Mouse (Mus musculus) ES-E14 (cell line): ENCODE data around the gene Fam155a. TPM values are rescaled to one million over a fixed set of nuclear protein-coding genes. Genes with fewer than 3 reads are reported as not detected.

Experiments used
- DNase-seq: peaks from one replicate; pipeline ENCODE4 v3.0.0-alpha.2; 2013; ENCODE audit warnings: low read depth, low spot score
- H3K27ac ChIP-seq: 2 replicates; pipeline ENCODE4 v1.5.1; 2012; ENCODE audit warnings: low read depth, mild to moderate bottlenecking, low read length, moderate library complexity, mixed read lengths; ENCODE audit not compliant: poor library complexity, insufficient read depth, severe bottlenecking
- H3K36me3 ChIP-seq: 2 replicates; pipeline ENCODE4 v1.6.1; 2012; ENCODE audit warnings: mild to moderate bottlenecking, low read length, moderate library complexity, mixed read lengths; ENCODE audit not compliant: control insufficient read depth, poor library complexity, insufficient read depth, severe bottlenecking
- H3K4me1 ChIP-seq, 2 experiments: fragments of 150-350 bp in 1 of 2; sonication (generic) in 1 of 2; 2 replicates each; pipeline ENCODE4 v1.6.1; 2012; ENCODE audit warnings: low read length in 2 of 2, mild to moderate bottlenecking in 1 of 2, mixed read lengths in 1 of 2; ENCODE audit not compliant: control insufficient read depth in 2 of 2, insufficient read depth in 2 of 2, poor library complexity in 1 of 2
- H3K4me3 ChIP-seq, 2 experiments: fragments of 150-350 bp in 1 of 2; sonication (generic) in 1 of 2; 2 replicates each; pipeline ENCODE4 v1.5.1; 2012; ENCODE audit warnings: low read length in 2 of 2, low read depth in 1 of 2, mild to moderate bottlenecking in 1 of 2, mixed read lengths in 1 of 2; ENCODE audit not compliant: insufficient read depth in 1 of 2, poor library complexity in 1 of 2, severe bottlenecking in 1 of 2
- H3K9ac ChIP-seq: 2 replicates; pipeline ENCODE4 v1.6.1; 2012; ENCODE audit warnings: low read depth, mild to moderate bottlenecking, low read length, mixed read lengths; ENCODE audit not compliant: poor library complexity, insufficient read depth, severe bottlenecking
- H3K9me3 ChIP-seq: fragments of 150-350 bp; sonication (generic); 2 replicates; pipeline ENCODE4 v1.6.1; 2012; ENCODE audit warnings: low read depth, mild to moderate bottlenecking, low read length; ENCODE audit not compliant: control insufficient read depth, insufficient read depth
- CHD2 ChIP-seq: IDR thresholded peaks from 2 replicates; pipeline ENCODE4 v1.6.1; 2014; ENCODE audit warnings: mild to moderate bottlenecking, low read depth, low read length, inconsistent platforms
- HCFC1 ChIP-seq: IDR thresholded peaks from 2 replicates; pipeline ENCODE4 v1.6.1; 2012; ENCODE audit warnings: low read length, inconsistent platforms, borderline replicate concordance; ENCODE audit not compliant: insufficient read depth
- MAFK ChIP-seq: IDR thresholded peaks from 2 replicates; pipeline ENCODE4 v1.6.1; 2014; ENCODE audit warnings: mild to moderate bottlenecking, low read depth, low read length, inconsistent platforms; ENCODE audit not compliant: insufficient read depth
- ZC3H11A ChIP-seq: IDR thresholded peaks from 2 replicates; pipeline ENCODE4 v1.6.1; 2012; ENCODE audit warnings: low read depth, mild to moderate bottlenecking, inconsistent platforms, low read length, borderline replicate concordance
- ZNF384 ChIP-seq: IDR thresholded peaks from 2 replicates; pipeline ENCODE4 v1.6.1; 2012; ENCODE audit warnings: low read depth, low read length, inconsistent platforms
- in situ Hi-C, 2 experiments: fragments of 600-800 bp; cut with MboI; formaldehyde crosslinking; loops; one replicate each; pipeline ENCODE4 v1.15.1; 2025; ENCODE audit warnings: low sequenced_read_pairs in 2 of 2, inconsistent platforms in 1 of 2; ENCODE audit not compliant: unreplicated experiment in 2 of 2
- total RNA-seq: library from RNA; depleted of rRNA; stranded (reverse); fragments of 300-350 nt; gene quantifications from 2 replicates; pipeline ENCODE4 v1.2.3, GENCODE M21; 2012

Gene Fam155a
- total RNA-seq, 1 experiment: 0.04 TPM

DNA sequence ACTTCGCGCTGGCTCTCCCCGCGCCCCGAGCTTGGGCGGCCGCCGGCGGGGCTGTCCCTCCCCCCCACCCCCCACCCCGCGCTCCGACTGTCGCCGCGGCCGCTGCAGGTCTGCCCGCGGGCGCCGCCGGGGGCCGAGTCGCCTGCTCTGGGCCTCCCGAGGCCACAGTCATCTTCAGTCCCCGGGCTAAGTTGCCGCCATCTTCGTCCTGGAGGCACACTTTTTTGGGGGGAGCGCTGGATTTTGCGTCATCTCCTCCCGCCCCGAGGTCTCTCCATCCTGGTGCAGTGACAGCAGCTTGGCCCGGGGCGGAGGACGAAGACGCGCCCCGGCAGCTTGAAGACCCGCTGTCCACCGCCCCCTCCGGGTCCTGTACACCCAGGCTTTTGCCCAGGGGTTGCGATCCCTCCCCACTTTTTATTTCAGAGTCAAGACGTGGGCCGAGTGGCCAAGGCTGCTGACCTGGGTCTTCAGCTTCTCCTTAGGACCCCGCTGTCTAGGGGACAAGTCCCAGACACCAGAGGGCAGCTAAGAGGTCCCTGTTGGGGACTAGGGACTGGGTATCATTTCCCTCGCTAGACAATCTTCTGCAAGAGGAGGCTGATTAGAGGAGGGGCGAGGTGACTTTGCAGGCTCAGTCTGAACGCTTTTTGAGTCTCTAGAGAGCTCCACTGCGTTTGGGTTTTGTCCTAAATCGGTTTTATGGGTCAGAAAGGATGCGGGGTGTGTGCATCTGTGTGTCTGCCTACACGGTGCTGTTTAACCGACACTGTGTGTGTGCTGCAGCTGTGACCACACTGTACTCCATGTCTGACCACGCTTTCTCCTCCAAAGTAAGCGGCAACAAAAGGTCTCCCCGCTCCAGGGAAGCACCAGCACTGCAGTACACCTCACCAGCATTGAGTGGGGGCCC, 901 bp upstream of the Fam155a start:
- Histone ChIP-seq H3K27ac (no peak overlapping the region), H3K4me1 (no peaks in the 10 kb centered on the region; a peak in 1 of 4 replicates), H3K9me3 (no peaks in the 10 kb centered on the region), H3K4me3 (peak overlapping the region; percentile 50 to 70), H3K9ac (no peak overlapping the region), H3K36me3 (no peaks in the 10 kb centered on the region)
- no peak for DNase-seq
- in situ Hi-C loops: no loop called here
- TF ChIP-seq ZNF384: no peak
- no peak for TF ChIP-seq CHD2
- no peak for TF ChIP-seq ZC3H11A
- TF ChIP-seq MAFK: no peak
- no peak for TF ChIP-seq HCFC1

DNA sequence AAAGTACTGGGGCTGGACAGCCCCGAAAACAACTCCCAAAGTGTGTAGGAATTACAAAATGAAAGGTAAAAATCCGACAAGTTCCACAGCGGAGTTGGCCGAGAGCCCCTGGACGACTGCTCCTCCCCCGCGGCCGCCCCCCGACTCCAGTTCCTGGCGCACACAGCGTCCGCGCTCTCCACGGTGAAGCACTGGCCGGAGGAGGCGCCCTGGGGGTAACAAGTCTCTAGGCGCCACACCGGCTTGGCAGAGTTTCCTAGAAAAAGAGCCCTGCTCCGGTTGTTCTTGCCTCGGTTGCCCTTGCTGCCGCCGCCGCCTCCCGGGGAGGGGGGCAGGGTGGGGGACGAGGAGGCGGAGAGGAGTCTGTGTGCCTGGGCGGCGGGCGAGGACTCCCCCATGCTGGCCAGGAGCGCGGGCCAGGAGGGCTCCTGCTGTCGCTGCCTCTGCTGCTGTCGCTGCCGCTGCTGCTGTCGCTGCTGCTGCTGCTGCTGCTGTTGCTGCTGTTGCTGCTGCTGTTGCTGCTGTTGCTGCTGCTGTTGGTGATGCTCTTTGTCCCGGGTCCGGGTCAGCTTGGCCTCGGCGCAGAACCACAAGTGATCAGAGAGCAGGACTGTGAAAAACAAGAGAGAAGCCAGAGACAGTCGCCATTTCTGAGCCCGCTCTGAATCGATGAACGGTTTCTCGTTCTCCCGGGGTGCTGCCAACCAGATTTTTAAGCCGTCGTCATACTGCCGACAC, 531 bp downstream of the Fam155a start:
- H3K36me3 ChIP-seq: no peaks in the 10 kb centered on the region
- H3K9ac ChIP-seq: 0 out of 2 replicates have a peak overlapping the region, but pooled peaks have one; percentile 6
- H3K27ac ChIP-seq: no peak overlapping the region
- no peaks in the 10 kb centered on the region for H3K9me3 ChIP-seq
- H3K4me3 ChIP-seq: peak overlapping the region; percentile 45 to 59; a peak in 3 of 4 replicates
- DNase-seq: no peak
- in situ Hi-C loops: no loop called here
- TF ChIP-seq HCFC1: no peak
- no peak for TF ChIP-seq ZNF384
- TF ChIP-seq ZC3H11A: no peak
- TF ChIP-seq MAFK: no peak
- TF ChIP-seq CHD2: no peak
- H3K4me1 ChIP-seq: no peaks in the 10 kb centered on the region; a peak in 1 of 4 replicates

DNA sequence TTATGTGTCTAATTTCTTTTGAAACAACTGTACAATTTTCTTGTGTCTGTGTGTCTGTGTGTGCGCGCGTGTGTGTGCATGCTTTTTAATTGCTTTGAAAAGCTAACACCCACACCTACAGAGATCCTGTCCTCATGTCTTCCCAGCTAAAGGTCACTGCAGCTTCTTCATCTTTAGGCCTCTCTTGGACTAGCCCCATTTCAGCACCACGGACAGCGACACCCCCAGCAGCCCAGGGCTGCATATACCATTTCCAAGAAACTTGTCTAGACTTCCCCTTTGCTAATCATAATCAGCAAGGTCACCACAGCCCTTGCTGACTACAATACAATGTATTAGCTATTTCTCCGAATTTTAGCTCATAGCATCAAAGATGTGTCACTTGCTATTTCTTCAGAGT, 1.9 kb downstream of the Fam155a start:
- Histone ChIP-seq H3K27ac (no peak overlapping the region), H3K4me1 (no peaks in the 10 kb centered on the region; a peak in 1 of 4 replicates), H3K4me3 (no peak overlapping the region), H3K9me3 (no peaks in the 10 kb centered on the region), H3K36me3 (no peaks in the 10 kb centered on the region), H3K9ac (no peak overlapping the region)
- DNase-seq: peak; percentile 44
- TF ChIP-seq ZC3H11A: no peak
- no peak for TF ChIP-seq ZNF384
- no peak for TF ChIP-seq CHD2
- no peak for TF ChIP-seq HCFC1
- TF ChIP-seq MAFK: no peak
- in situ Hi-C loops: no loop called here

DNA sequence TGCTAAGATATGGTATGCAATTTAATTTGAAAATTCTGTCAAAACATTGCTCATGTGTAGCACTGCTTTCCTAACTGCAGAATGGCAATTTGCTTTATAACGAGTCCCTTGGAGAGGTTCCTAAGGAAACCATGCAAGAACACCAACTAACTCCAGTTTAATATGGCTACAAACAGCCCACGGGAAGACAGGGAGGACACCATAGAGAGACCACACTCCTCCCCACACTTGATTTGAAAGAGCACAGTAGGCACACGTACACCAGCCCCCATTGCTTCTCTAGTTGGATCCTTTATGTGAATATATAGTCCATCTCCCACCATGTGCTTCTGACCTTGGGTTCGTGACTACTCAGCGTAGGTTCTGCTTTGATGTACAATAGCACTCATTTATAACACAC, 35.8 kb downstream of the Fam155a start:
- no peak overlapping the region for H3K4me3 ChIP-seq
- TF ChIP-seq ZC3H11A (no peak), ZNF384 (no peak), MAFK (no peak), HCFC1 (no peak)
- H3K9me3 ChIP-seq: no peaks in the 10 kb centered on the region
- no peak overlapping the region for H3K27ac ChIP-seq
- no peak overlapping the region for H3K9ac ChIP-seq
- no peak for DNase-seq
- no peaks in the 10 kb centered on the region for H3K36me3 ChIP-seq
- in situ Hi-C loops: no loop called here
- no peaks in the 10 kb centered on the region for H3K4me1 ChIP-seq
